Mouse (Mus musculus) right cerebral cortex, adult 18-20 months (tissue): ENCODE results near the gene Eif3g.

Source experiments
- DNase-seq: peaks from one replicate; pipeline ENCODE4 v3.0.0; 2022; ENCODE audit warnings: mixed read lengths

Gene Eif3g

DNA sequence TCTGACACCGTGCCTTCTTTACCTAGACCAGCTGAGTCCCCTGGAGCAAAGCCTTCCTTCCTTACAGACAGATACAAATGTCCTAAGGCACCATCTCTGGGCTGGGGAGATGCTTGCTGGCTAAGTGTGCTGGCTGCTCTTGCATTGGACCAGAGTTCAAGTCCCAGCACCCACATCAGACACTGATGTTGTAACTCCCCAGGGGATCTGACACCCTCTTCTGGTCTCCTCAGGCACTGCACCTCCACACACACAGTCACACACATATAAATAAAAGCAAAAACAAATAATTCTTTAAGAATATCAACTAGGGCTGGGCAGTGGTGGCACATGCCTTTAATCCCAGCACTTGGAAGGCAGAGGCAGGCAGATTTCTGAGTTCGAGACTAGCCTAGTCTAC, 48.2 kb downstream of the Eif3g start:
- no peak for DNase-seq
